Mouse (Mus musculus): ENCODE measurements at regions not wholly inside any gene's neighbourhood (a gene's known extent, or its start where the extent isn't known, plus 50 kb on each side); places are given as distances from the start of the nearest gene placed in this dataset.

- no peak for DNase-seq (ENCODE audit: low spot score in 2 of 2)
Observed at GRCm38 (mm10) chr1:143074999-143075398, 565.5 kb upstream of the B3galt2 start.

GRCm38 (mm10) chr1:143080441-143080840 is 560.0 kb upstream of the B3galt2 start:
- no peak for DNase-seq (ENCODE audit: low spot score in 2 of 2)

GRCm38 (mm10) chr1:143096904-143097303 is 543.6 kb upstream of the B3galt2 start:
- no peak for DNase-seq (ENCODE audit: low spot score in 2 of 2)

GRCm38 (mm10) chr1:143098307-143098706 is 542.2 kb upstream of the B3galt2 start:
- DNase-seq (ENCODE audit: low spot score in 2 of 2) = no peak

- DNase-seq (ENCODE audit: low spot score in 2 of 2) = no peak
Observed at GRCm38 (mm10) chr1:143122185-143122584, 518.3 kb upstream of the B3galt2 start.

- no peak for DNase-seq (ENCODE audit: low spot score in 2 of 2)
Observed at GRCm38 (mm10) chr1:143130257-143130656, 510.2 kb upstream of the B3galt2 start.

GRCm38 (mm10) chr1:143132806-143133205 is 507.7 kb upstream of the B3galt2 start:
- DNase-seq (ENCODE audit: low spot score in 2 of 2) = no peak

GRCm38 (mm10) chr1:143145111-143145984 is 495.1 kb upstream of the B3galt2 start:
- no peak for DNase-seq (ENCODE audit: low spot score in 2 of 2)

GRCm38 (mm10) chr1:143171286-143171685 is 469.2 kb upstream of the B3galt2 start:
- no peak for DNase-seq (ENCODE audit: low spot score in 2 of 2)

- no peak for DNase-seq (ENCODE audit: low spot score in 2 of 2)
Observed at GRCm38 (mm10) chr1:143173836-143174235, 466.6 kb upstream of the B3galt2 start.

- DNase-seq (ENCODE audit: low spot score in 2 of 2) = no peak
Observed at GRCm38 (mm10) chr1:143192167-143192793, 448.2 kb upstream of the B3galt2 start.

GRCm38 (mm10) chr1:143200213-143200889 is 440.1 kb upstream of the B3galt2 start:
- DNase-seq (ENCODE audit: low spot score in 2 of 2) = peak; percentile 10 to 19

GRCm38 (mm10) chr1:143200971-143201370 is 439.5 kb upstream of the B3galt2 start:
- no peak for DNase-seq (ENCODE audit: low spot score in 2 of 2)

GRCm38 (mm10) chr1:143202182-143202581 is 438.3 kb upstream of the B3galt2 start:
- no peak for DNase-seq (ENCODE audit: low spot score in 2 of 2)

GRCm38 (mm10) chr1:143204070-143204469 is 436.4 kb upstream of the B3galt2 start:
- DNase-seq (ENCODE audit: low spot score in 2 of 2) = no peak

- DNase-seq (ENCODE audit: low spot score in 2 of 2) = no peak
Observed at GRCm38 (mm10) chr1:143206995-143207394, 433.5 kb upstream of the B3galt2 start.

- DNase-seq (ENCODE audit: low spot score in 2 of 2) = no peak
Observed at GRCm38 (mm10) chr1:143207399-143208065, 432.9 kb upstream of the B3galt2 start.

- no peak for DNase-seq (ENCODE audit: low spot score in 2 of 2)
Observed at GRCm38 (mm10) chr1:143217401-143217800, 423.1 kb upstream of the B3galt2 start.

GRCm38 (mm10) chr1:143231969-143232368 is 408.5 kb upstream of the B3galt2 start:
- no peak for DNase-seq (ENCODE audit: low spot score in 2 of 2)

GRCm38 (mm10) chr1:143258470-143259215 is 381.8 kb upstream of the B3galt2 start:
- DNase-seq (ENCODE audit: low spot score in 2 of 2) = no peak

Measured in frontal cortex, postnatal 25 days (tissue).